Mouse (Mus musculus): ENCODE measurements at regions not wholly inside any gene's neighbourhood (a gene's known extent, or its start where the extent isn't known, plus 50 kb on each side); places are given as distances from the start of the nearest gene placed in this dataset.

DNA sequence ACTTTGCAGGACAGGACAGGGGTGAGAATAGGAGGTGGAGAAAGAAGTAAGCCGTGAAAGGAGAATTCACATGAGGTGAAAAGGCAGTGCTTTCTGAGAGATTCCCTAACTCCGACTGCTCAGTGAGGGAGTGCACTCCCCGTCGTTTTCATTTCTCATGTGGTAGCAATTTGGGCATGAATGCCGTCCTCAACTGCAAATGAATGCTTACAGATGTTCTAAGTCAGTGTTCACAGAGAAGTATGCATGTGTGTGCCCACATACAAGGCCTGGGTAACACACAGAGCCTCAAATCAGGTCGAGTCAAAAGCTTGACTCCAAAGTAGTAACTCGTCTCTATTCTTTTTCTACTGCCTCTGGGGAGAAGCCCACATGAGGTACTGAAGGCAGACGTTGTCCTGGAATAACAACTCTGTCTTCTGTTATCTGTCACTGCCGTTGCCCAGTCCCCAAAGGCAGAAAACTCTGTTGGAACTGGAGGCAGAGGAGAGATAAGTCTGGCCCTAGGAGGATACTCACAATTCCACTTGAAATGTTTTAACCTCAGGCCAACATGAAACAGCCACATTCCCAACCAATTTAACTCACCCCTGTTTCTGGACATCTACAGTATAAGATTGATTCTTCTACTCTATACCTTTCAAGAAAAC, 318.0 kb downstream of the Gm11361 start:
- H3K27me3 ChIP-seq (replicated peaks; ENCODE audit: insufficient read depth, low read length) = no peaks in the 10 kb centered on the region
- no peaks in the 10 kb centered on the region for H3K36me3 ChIP-seq (ENCODE audit: insufficient read depth, low read length)
- no peak overlapping the region for H3K4me2 ChIP-seq (replicated peaks; ENCODE audit: low read depth, low read length)
- no peaks in the 10 kb centered on the region for H3K9me3 ChIP-seq (ENCODE audit: low read length)
- no peak overlapping the region for H3K9ac ChIP-seq (replicated peaks; ENCODE audit: low read depth)
- H3K4me3 ChIP-seq (ENCODE audit: low read depth, low read length) = no peak overlapping the region
- ATAC-seq (no peak), DNase-seq (ENCODE audit: low spot score) (no peak)
- no peaks in the 10 kb centered on the region for H3K4me1 ChIP-seq (ENCODE audit: insufficient read depth, low read depth, low read length)
- WGBS = 62% methylated on average over 9 of the region's 9 CpGs
- TF ChIP-seq CTCF (IDR thresholded peaks at IDR 0.05) (no peak), EP300 (IDR thresholded peaks at IDR 0.05) (no peak)
- no peak overlapping the region for H3K27ac ChIP-seq (ENCODE audit: low read length)

DNA sequence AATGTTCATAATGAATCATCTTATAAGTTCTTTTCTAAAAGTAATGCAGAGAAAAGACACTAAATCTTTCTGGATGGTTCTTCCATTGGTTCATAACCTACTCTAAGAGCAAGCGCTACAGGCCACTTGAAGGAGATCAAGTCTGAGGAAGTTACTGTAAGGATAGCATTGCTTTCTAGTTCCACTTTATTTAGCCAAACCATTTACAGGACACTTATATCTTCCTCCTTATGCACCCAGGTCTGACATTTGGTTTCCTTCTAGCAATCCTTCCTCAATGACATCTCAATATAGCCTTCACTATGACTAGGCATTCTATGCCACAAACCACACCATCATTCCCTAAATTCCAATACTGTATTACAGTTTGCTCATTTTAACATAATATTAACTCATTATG, 316.0 kb downstream of the Gm11361 start:
- no peak for ATAC-seq
- WGBS = 96% methylated on average over 1 of the region's 1 CpGs
- H3K4me3 ChIP-seq (ENCODE audit: low read depth, low read length) = no peak overlapping the region
- DNase-seq (ENCODE audit: low spot score) = no peak
- no peak overlapping the region for H3K4me2 ChIP-seq (replicated peaks; ENCODE audit: low read depth, low read length)
- H3K9me3 ChIP-seq (ENCODE audit: low read length) = no peaks in the 10 kb centered on the region
- no peak overlapping the region for H3K9ac ChIP-seq (replicated peaks; ENCODE audit: low read depth)
- H3K4me1 ChIP-seq (ENCODE audit: insufficient read depth, low read depth, low read length) = no peaks in the 10 kb centered on the region
- H3K27ac ChIP-seq (ENCODE audit: low read length) = no peak overlapping the region
- H3K27me3 ChIP-seq (replicated peaks; ENCODE audit: insufficient read depth, low read length) = no peaks in the 10 kb centered on the region
- TF ChIP-seq CTCF (IDR thresholded peaks at IDR 0.05) = no peak
- no peak for TF ChIP-seq EP300 (IDR thresholded peaks at IDR 0.05)
- no peaks in the 10 kb centered on the region for H3K36me3 ChIP-seq (ENCODE audit: insufficient read depth, low read length)

DNA sequence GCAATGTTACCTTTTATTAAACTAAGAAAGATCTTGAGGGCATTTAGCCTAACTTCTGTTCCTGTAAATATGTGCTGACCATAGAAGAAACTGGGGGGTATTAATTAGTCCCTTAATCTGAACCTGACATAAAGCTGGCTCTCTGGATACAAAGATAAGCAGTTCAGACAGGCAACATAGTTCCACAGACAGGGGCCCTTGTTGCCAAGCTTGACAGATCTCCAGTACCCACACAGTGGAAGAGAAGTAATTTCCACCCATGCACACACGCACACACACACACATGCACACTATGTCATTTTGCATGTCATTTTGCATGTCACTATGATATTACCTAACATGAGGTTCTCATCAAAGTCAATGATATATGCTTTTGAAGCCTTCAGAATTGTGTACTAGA, 315.1 kb downstream of the Gm11361 start:
- no peak overlapping the region for H3K4me2 ChIP-seq (replicated peaks; ENCODE audit: low read depth, low read length)
- no peak overlapping the region for H3K4me3 ChIP-seq (ENCODE audit: low read depth, low read length)
- H3K36me3 ChIP-seq (ENCODE audit: insufficient read depth, low read length) = no peaks in the 10 kb centered on the region
- DNase-seq (ENCODE audit: low spot score) (no peak), ATAC-seq (no peak)
- no peaks in the 10 kb centered on the region for H3K9me3 ChIP-seq (ENCODE audit: low read length)
- no peak for TF ChIP-seq CTCF (IDR thresholded peaks at IDR 0.05)
- no peak for TF ChIP-seq EP300 (IDR thresholded peaks at IDR 0.05)
- H3K27ac ChIP-seq (ENCODE audit: low read length) = no peak overlapping the region
- WGBS = 97% methylated on average over 1 of the region's 1 CpGs
- no peak overlapping the region for H3K9ac ChIP-seq (replicated peaks; ENCODE audit: low read depth)
- H3K27me3 ChIP-seq (replicated peaks; ENCODE audit: insufficient read depth, low read length) = no peaks in the 10 kb centered on the region
- H3K4me1 ChIP-seq (ENCODE audit: insufficient read depth, low read depth, low read length) = no peaks in the 10 kb centered on the region

DNA sequence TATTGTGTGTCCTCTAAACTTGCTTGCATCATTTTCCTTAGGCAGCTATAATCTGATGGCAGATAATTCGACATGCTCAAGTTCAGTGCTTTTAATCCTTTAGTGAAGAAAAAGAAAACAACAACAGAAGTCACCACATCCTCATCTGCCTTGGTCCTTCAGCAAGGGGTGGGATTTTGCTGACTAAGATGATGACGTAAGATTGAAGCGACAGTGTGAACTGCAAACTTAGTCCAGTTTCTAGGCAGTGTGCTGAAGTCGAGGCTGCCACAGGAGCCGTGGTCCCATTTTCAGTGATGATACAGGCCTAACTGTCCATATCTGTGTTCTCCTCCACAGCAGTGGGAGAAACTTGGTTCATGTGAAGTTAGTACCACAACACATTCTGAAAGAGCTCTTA, 314.4 kb downstream of the Gm11361 start:
- DNase-seq (ENCODE audit: low spot score) (no peak), ATAC-seq (no peak)
- Histone ChIP-seq H3K4me3 (ENCODE audit: low read depth, low read length) (no peak overlapping the region), H3K27ac (ENCODE audit: low read length) (no peak overlapping the region), H3K9ac (replicated peaks; ENCODE audit: low read depth) (no peak overlapping the region), H3K4me2 (replicated peaks; ENCODE audit: low read depth, low read length) (no peak overlapping the region), H3K27me3 (replicated peaks; ENCODE audit: insufficient read depth, low read length) (no peaks in the 10 kb centered on the region), H3K4me1 (ENCODE audit: insufficient read depth, low read depth, low read length) (no peaks in the 10 kb centered on the region), H3K36me3 (ENCODE audit: insufficient read depth, low read length) (no peaks in the 10 kb centered on the region), H3K9me3 (ENCODE audit: low read length) (no peaks in the 10 kb centered on the region)
- TF ChIP-seq EP300 (IDR thresholded peaks at IDR 0.05) = no peak
- TF ChIP-seq CTCF (IDR thresholded peaks at IDR 0.05) = no peak
- WGBS = 82% methylated on average over 5 of the region's 5 CpGs

DNA sequence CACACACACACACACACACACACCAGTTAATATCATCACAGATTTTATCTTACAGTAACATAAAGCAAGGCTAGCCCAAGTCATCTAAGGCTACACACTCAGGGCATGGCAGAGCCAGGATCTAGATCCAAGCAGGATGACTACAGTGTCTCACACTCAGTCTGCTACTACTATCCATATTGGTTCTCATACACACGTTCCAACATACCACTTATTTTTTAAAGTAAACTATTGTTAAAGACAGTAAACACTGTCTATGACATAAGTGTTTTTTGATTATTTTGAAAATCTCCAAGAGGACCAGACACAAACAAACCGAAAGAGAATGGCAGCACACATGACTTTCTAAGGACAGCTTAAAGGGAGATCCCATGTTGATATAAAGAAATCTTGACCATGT, 306.3 kb downstream of the Gm11361 start:
- Histone ChIP-seq H3K4me2 (replicated peaks; ENCODE audit: low read depth, low read length) (no peak overlapping the region), H3K27ac (ENCODE audit: low read length) (no peak overlapping the region), H3K9ac (replicated peaks; ENCODE audit: low read depth) (no peak overlapping the region), H3K36me3 (ENCODE audit: insufficient read depth, low read length) (no peaks in the 10 kb centered on the region), H3K4me3 (ENCODE audit: low read depth, low read length) (no peak overlapping the region), H3K9me3 (ENCODE audit: low read length) (no peaks in the 10 kb centered on the region), H3K27me3 (replicated peaks; ENCODE audit: insufficient read depth, low read length) (no peaks in the 10 kb centered on the region), H3K4me1 (ENCODE audit: insufficient read depth, low read depth, low read length) (no peaks in the 10 kb centered on the region)
- ATAC-seq (peak; percentile 82), DNase-seq (ENCODE audit: low spot score) (peak; percentile 53)
- 46% methylated on average over 2 of the region's 2 CpGs for whole genome bisulfite sequencing
- TF ChIP-seq EP300 (IDR thresholded peaks at IDR 0.05) = peak; percentile 63
- TF ChIP-seq CTCF (IDR thresholded peaks at IDR 0.05) = no peak

DNA sequence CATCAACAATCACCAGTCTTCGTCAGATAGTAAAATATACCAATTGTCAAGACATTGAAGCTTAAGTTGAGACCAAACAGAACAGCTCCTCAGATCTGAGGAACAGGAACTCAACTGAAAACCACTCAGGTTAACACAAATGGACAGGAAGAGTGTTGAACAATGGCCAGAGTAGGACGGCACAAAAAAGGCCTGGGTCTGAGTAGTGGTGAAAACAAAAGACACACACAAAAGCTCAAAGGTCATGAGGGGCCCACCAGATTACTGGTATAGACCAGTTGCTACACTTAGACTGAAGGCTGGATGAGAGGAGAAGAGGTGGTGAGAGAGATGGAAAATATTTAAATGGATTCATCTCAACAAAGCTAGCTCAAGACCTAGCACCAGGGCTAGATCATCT, 302.8 kb downstream of the Gm11361 start:
- no peaks in the 10 kb centered on the region for H3K4me1 ChIP-seq (ENCODE audit: insufficient read depth, low read depth, low read length)
- ATAC-seq (no peak), DNase-seq (ENCODE audit: low spot score) (no peak)
- no peaks in the 10 kb centered on the region for H3K36me3 ChIP-seq (ENCODE audit: insufficient read depth, low read length)
- WGBS = 62% methylated on average over 2 of the region's 2 CpGs
- no peaks in the 10 kb centered on the region for H3K27me3 ChIP-seq (replicated peaks; ENCODE audit: insufficient read depth, low read length)
- no peak for TF ChIP-seq CTCF (IDR thresholded peaks at IDR 0.05)
- no peak for TF ChIP-seq EP300 (IDR thresholded peaks at IDR 0.05)
- no peaks in the 10 kb centered on the region for H3K9me3 ChIP-seq (ENCODE audit: low read length)
- H3K9ac ChIP-seq (replicated peaks; ENCODE audit: low read depth) = no peak overlapping the region
- no peak overlapping the region for H3K4me3 ChIP-seq (ENCODE audit: low read depth, low read length)
- H3K4me2 ChIP-seq (replicated peaks; ENCODE audit: low read depth, low read length) = no peak overlapping the region
- no peak overlapping the region for H3K27ac ChIP-seq (ENCODE audit: low read length)

Measured in lung, postnatal 0 days (tissue).